Mouse (Mus musculus) brain, adult 10 weeks (tissue): ENCODE measurements around the gene Ccl17. TPM values are rescaled to one million over a fixed set of nuclear protein-coding genes. Genes with fewer than 3 reads are reported as not detected.

Experiments
- polyA plus RNA-seq: library from polyadenylated mRNA; stranded (reverse); fragments of 350-450 nt; fragmentation: Illumina TruSeq; extraction: RNeasy Lipid Tissue Mini Kit (QIAGEN cat#74804); gene quantifications from one replicate; pipeline ENCODE4 v1.2.3, GENCODE M21; 2015; ENCODE audit warnings: low read depth, low replicate concordance

Ccl17 gene
- polyA plus RNA-seq, result 1.2 TPM

DNA sequence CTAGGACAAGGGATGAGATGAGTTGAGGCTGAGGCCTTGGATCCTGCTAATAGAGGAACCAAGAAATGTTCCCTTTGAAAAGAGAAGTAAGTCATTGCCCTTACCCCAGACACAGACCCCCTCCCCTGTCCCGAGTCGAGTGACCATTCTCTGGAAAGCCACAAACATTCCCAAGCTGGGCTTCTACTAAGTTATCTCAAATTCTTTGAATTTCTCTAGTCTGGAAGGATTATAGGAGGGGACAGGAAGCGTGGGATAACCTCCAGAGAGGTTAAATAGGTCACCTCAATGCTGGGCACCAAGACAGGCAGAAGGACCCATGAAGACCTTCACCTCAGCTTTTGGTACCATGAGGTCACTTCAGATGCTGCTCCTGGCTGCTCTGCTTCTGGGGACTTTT is at the start of gene Ccl17:
TSS of gene Ccl17 (plus strand) at position 301 of the 400 bp plus-strand sequence.

DNA sequence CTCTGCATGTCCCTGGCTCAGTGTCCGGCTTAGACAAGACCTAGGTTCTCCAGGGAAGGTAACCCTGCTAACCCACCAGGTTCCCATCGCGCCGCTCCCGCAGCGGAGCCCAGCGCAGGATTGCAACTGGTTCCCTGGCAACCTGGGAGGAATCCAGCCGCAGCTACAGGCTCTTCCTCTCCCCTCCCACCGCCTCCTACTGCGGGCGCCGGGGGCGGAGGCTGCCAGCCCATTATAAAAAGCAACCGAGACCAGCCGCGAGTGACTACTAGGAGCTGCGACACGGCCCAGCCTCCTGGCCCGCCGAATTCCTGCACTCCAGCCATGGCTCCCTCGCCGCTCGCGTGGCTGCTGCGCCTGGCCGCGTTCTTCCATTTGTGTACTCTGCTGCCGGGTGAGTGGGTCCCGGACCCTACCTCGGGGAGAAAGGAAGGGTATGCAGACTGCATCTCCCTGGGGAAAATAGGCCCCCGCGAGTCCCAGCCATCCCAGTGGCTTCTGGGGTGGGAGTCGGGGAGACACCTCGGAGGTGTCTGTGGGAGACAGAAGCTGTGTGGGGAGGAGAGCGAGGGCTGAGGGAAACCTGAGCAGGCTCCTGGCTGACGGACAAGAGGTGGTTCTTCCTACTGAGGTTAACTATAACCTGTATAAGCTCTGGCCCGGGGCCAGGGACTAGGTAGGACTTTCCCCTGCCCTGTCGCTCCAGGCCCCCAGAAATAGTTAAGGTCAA is 38.1 kb upstream of the Ccl17 start, which contains the start of gene Cx3cl1:
TSS of gene Cx3cl1 (plus strand) at position 69 of the 730 bp plus-strand sequence.

DNA sequence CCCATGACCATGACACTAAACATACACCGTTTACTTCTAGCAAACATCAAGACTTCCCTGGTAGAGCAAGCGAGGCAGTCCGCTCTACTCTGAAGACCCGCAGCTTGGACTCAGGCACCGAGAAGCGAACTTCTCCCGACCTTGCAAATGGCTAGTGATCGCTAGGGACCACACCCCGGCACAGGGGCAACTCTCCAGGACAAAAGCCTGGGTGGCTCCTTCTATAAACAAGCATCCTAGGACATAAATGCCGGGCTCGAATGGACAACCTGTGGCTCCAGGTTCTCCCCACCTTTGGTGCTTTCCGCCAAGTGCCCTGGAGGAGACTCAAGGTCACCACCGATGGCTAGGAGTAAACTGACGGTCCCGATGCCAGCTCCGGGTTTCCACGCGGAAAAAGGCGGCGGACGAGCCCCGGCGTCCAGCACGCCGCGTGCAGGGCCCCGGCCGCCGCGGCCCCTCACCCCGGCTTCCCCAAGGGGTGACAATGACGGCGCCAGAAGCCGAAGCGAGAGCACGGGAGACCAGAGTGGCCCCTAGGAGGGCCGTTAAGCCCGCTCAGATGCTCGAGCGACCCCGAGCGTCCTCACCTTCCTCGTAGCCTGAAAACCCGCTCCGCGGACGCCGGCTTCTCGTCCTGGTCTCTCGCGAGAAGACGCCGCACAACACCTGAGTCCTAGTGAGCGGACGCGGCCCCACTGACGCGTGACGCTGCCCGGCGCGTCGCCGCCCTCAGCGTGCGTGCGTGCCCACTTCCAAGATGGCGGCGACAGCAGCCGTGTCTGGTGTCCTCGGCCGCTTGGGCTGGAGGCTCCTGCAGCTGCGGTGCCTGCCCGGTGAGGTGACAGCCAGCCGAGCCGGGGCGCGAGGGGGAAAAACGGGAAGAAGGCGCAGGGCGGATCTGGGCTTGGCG is 27.7 kb downstream of the Ccl17 start, which contains the start of the genes Coq9 and Ciapin1:
TSS of gene Coq9 (plus strand) at position 660 of the 913 bp plus-strand sequence.
TSS of gene Ciapin1 (minus strand) at position 697 of the 913 bp plus-strand sequence.

DNA sequence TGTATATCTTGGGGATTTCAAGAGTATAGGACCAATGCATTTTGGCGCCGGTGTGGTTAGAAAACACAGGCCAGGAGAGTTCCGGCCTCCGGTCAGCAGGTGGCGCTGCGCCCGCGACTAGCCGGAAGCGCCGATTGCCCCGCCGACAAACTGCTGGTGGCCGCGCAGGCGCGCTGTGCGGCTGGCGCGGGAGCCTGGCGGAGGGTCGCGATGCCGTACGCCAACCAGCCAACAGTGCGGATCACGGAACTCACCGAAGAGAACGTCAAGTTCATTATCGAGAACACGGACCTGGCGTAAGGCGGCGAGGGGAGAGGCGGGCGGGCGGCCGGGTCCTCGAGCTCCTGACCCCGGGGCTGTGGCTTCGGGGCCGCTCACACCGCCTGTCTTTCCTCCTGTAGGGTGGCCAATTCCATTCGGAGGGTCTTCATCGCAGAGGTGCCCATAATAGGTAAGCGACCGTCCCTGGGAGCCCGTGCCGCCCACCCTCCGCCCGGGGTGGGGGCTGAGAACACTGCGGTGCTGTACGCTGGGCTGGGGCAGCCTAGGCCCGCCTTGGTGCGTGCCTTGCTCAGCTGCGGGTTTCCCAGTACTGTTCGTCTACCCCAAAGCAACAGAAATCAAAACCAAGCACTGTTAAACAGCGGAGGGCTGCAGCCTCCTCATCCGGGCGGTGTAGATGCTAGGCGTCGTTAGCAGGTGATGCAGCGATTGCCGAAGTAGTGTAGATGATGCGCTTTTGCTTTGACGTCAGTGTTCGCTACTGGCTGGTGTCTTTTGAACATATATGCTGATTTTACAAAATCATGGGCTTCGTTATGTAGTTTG is 47.3 kb downstream of the Ccl17 start, which contains the start of gene Polr2c:
TSS of gene Polr2c (plus strand) at position 105 of the 828 bp plus-strand sequence.

Other genes starting within 250 kb of the Ccl17 start
- gene Rspry1, start 208.5 kb upstream of the Ccl17 start, polyA plus RNA-seq, result 17.8 TPM
- 51.9 TPM for gene Fam192a, start 208.5 kb upstream of the Ccl17 start, polyA plus RNA-seq
- 193 TPM for gene Arl2bp, start 143.9 kb upstream of the Ccl17 start, polyA plus RNA-seq
- 111 TPM for gene Pllp, start 114.2 kb upstream of the Ccl17 start, polyA plus RNA-seq
- gene Ccl22, start 64.9 kb upstream of the Ccl17 start, polyA plus RNA-seq, result 0.27 TPM
- gene Cx3cl1, start 38.4 kb upstream of the Ccl17 start, polyA plus RNA-seq, result 480 TPM
- 115 TPM for gene Coq9, start 27.9 kb downstream of the Ccl17 start, polyA plus RNA-seq
- 46.5 TPM for gene Ciapin1, start 27.9 kb downstream of the Ccl17 start, polyA plus RNA-seq
- 98.0 TPM for gene Polr2c, start 47.0 kb downstream of the Ccl17 start, polyA plus RNA-seq
- gene Dok4, start 65.9 kb downstream of the Ccl17 start, polyA plus RNA-seq, result 18.5 TPM
- gene Ccdc102a, start 107.6 kb downstream of the Ccl17 start, polyA plus RNA-seq, result 1.2 TPM
- not detected for gene Adgrg5, start 113.2 kb downstream of the Ccl17 start, polyA plus RNA-seq
- 55.9 TPM for gene Adgrg1, start 164.3 kb downstream of the Ccl17 start, polyA plus RNA-seq
- not detected for gene Adgrg3, start 207.2 kb downstream of the Ccl17 start, polyA plus RNA-seq
- gene Drc7, start 244.7 kb downstream of the Ccl17 start, polyA plus RNA-seq, result 3.8 TPM